Mouse (Mus musculus) lung, postnatal 0 days (tissue): Measurements from ENCODE around the gene Cltc.

ENCODE experiments used
- CTCF ChIP-seq: IDR thresholded peaks from 2 replicates; pipeline ENCODE4 v1.5.1; 2016; ENCODE audit warnings: antibody characterized with exemption, mild to moderate bottlenecking
- EP300 ChIP-seq: IDR thresholded peaks from 2 replicates; pipeline ENCODE4 v1.6.1; 2016; ENCODE audit warnings: antibody characterized with exemption, mild to moderate bottlenecking, control low read depth

DNA sequence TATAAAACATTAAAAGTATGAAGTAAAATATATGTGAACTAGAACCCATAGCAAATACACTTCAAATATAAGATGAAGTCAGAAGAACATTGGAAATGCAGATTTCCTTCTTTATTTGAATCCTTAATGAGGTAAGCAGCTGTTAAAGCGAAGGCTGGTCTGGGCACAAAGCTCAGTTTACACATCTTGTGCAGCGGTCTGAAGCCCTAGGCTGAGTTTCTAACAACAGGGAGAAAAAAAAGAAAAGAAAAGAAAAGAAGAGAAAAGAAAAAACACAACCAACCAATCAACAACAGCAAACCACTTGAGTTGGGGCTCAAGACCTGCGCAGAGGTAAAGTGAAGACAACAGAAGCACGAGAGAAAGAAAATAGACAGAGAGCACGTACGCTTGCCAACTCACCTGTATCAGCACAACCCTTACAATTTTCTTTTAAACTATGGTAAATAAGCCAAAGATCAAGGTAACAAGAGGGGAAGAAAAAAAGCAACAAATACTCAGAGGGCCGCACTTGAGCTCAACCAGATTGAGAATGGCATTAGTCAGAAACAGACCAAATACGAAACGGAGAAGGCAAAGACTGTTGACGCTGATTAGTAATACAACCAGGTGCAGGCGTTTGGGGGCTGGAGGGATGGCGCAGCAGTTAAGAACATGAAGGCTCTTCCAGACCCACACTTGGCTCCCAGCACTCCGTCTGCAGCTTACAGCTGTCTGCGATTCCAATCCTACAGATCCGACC lies 109.5 kb downstream of the Cltc start:
- TF ChIP-seq CTCF (no peak), EP300 (no peak)
